Mouse (Mus musculus): ENCODE results near the gene Acsl1.
A peak's percentile ranks its signal among the peaks of the same experiment; 100 is the strongest.
"Not testable (repeated sequence)": the region's sequence is repeated elsewhere in the genome, so short reads cannot be mapped to it uniquely, and the experiment has no call there.

Acsl1 gene

GRCm38 (mm10) chr8:46559428-46559827 is 88.6 kb downstream of the Acsl1 start:
- DNase-seq (ENCODE audit: low spot score in 2 of 2): peak in 1 of 2 experiments; percentile 42

GRCm38 (mm10) chr8:46562333-46562732 is 91.5 kb downstream of the Acsl1 start:
- DNase-seq (ENCODE audit: low spot score in 2 of 2): no peak

GRCm38 (mm10) chr8:46566914-46567529 is 96.2 kb downstream of the Acsl1 start:
- DNase-seq (ENCODE audit: low spot score in 2 of 2): no peak

GRCm38 (mm10) chr8:46567946-46568345 is 97.1 kb downstream of the Acsl1 start:
- peak in 1 of 2 experiments; percentile 52 for DNase-seq (ENCODE audit: low spot score in 2 of 2)

GRCm38 (mm10) chr8:46568942-46569341 is 98.1 kb downstream of the Acsl1 start:
- DNase-seq (ENCODE audit: low spot score in 2 of 2): no peak

- DNase-seq (ENCODE audit: low spot score in 2 of 2): no peak
Observed at GRCm38 (mm10) chr8:46569659-46570441, 99.0 kb downstream of the Acsl1 start.

GRCm38 (mm10) chr8:46570673-46571072 is 99.8 kb downstream of the Acsl1 start:
- DNase-seq (ENCODE audit: low spot score in 2 of 2): no peak

- DNase-seq (ENCODE audit: low spot score in 2 of 2): no peak
Observed at GRCm38 (mm10) chr8:46573446-46573845, 102.6 kb downstream of the Acsl1 start.

- DNase-seq (ENCODE audit: low spot score in 2 of 2): no peak
Observed at GRCm38 (mm10) chr8:46573964-46574363, 103.1 kb downstream of the Acsl1 start.

GRCm38 (mm10) chr8:46578794-46579193 is 108.0 kb downstream of the Acsl1 start:
- DNase-seq (ENCODE audit: low spot score in 2 of 2): no peak

GRCm38 (mm10) chr8:46584328-46584727 is 113.5 kb downstream of the Acsl1 start:
- not testable (repeated sequence) for DNase-seq (ENCODE audit: low spot score in 2 of 2)

- DNase-seq (ENCODE audit: low spot score in 2 of 2): no peak
Observed at GRCm38 (mm10) chr8:46585576-46585975, 114.7 kb downstream of the Acsl1 start.

All from spleen, postnatal 4 days (tissue).